In genomic region chr1:52154890-52155289, GRCm38 (mm10) we compare ENCODE assay signal across 20 mouse cellular contexts. TPM values are rescaled to one million over a fixed set of nuclear protein-coding genes. Genes with fewer than 3 reads are reported as not detected.
DNase-seq lines count a peak whose midpoint lies in the region.
"Had no signal": no experiment of that assay in that cellular context is flagged by ENCODE, and none has a peak within 500 bp of the region (broad histone marks: within the 10 kb centered on the region; RNA-seq: fewer than 3 reads in every experiment).

No protein-coding gene starts in this region.

- 94% methylated on average over 8 of the region's 8 CpGs for WGBS in forebrain, embryonic 10.5 days

- H3K4me3 ChIP-seq in forebrain, embryonic 10.5 days = no peak overlapping the region
- H3K4me3 ChIP-seq: embryonic facial prominence, embryonic 15.5 days; forebrain, embryonic 12.5 days; heart, embryonic 10.5 days; intestine, embryonic 15.5 days; limb, embryonic 15.5 days; midbrain, embryonic 12.5 days had no signal

- peaks cover 11% of the 10 kb centered on the region for H3K4me1 ChIP-seq in forebrain, embryonic 10.5 days
- H3K4me1 ChIP-seq: midbrain, embryonic 12.5 days had no signal

- no peak overlapping the region for H3K27ac ChIP-seq in forebrain, embryonic 10.5 days
- H3K27ac ChIP-seq: embryonic facial prominence, embryonic 15.5 days; forebrain, embryonic 12.5 days; heart, embryonic 10.5 days; hindbrain, embryonic 14.5 days; intestine, embryonic 15.5 days; limb, embryonic 15.5 days; midbrain, embryonic 12.5 days had no signal

- peaks cover 20% of the 10 kb centered on the region for H3K36me3 ChIP-seq in forebrain, embryonic 10.5 days (replicated peaks)
- H3K36me3 ChIP-seq: forebrain, embryonic 12.5 days had no signal

- peak; percentile 13 for DNase-seq in lung, postnatal 10 days
- no peak for DNase-seq in lung, postnatal 25 days (ENCODE audit: low spot score)
- DNase-seq in adrenal gland, postnatal 36 days = peak; percentile 54 to 77
- peak; percentile 51 to 61 for DNase-seq in kidney, adult 8-10 months
- DNase-seq in kidney, postnatal 25 days = peak; percentile 61 to 87
- DNase-seq in forebrain, embryonic 10.5 days (ENCODE audit: extremely low spot score, low spot score) = no peak
- no peak for DNase-seq in heart, adult 18-20 months
- DNase-seq in layer of hippocampus, postnatal 10 days (ENCODE audit: low spot score in 2 of 2) = no peak
- DNase-seq: cerebellum, adult 9-10 months; heart, postnatal 14 days; lung, adult 18-20 months; right cerebral cortex, postnatal 25 days had no signal

- H3K27me3 ChIP-seq in forebrain, embryonic 10.5 days (ENCODE audit: poor library complexity, severe bottlenecking) = no peaks in the 10 kb centered on the region
- H3K27me3 ChIP-seq: embryonic facial prominence, embryonic 15.5 days; forebrain, embryonic 12.5 days; intestine, embryonic 15.5 days; limb, embryonic 15.5 days had no signal

- H3K9me3 ChIP-seq in forebrain, embryonic 10.5 days = no peaks in the 10 kb centered on the region
- H3K9me3 ChIP-seq: embryonic facial prominence, embryonic 15.5 days; forebrain, embryonic 12.5 days; G1E; heart, embryonic 10.5 days; intestine, embryonic 15.5 days; limb, embryonic 15.5 days; midbrain, embryonic 12.5 days had no signal

RNA-seq across cellular contexts. Expression of gene Stat1, which starts 35.6 kb away (rescaled TPM):
- 100 to 1,000 TPM in 1 of 2 experiments, 10 to 100 TPM in 1; 88.7 to 112 TPM for total RNA-seq in adrenal gland, postnatal 36 days (2021)
- polyA plus RNA-seq in forebrain, embryonic 10.5 days (2016; fragmentation: Nextera tagmentation; extraction: Ambion mirVana) = 11.9 and 12.3 TPM in 2 replicates
- total RNA-seq in heart, adult 18-20 months (2021) = 10 to 100 TPM; 31.9 to 39.9 TPM
- total RNA-seq in layer of hippocampus, postnatal 10 days (2021) = 10 to 100 TPM; 13.1 to 15.2 TPM

Comparison
In these comparisons a context has a peak if more than half of its experiments do, and no peak if none do; other contexts are left out.
1. DNase-seq: peak in lung, postnatal 10 days (single experiment), adrenal gland, postnatal 36 days (2 of 2), kidney, adult 8-10 months (2 of 2) and kidney, postnatal 25 days (2 of 2); none in lung, postnatal 25 days (single experiment), forebrain, embryonic 10.5 days (single experiment), heart, adult 18-20 months (0 of 2) and layer of hippocampus, postnatal 10 days (0 of 2).